Mouse (Mus musculus) cerebellum, postnatal 10 days (tissue): ENCODE measurements around the gene Als2cr12.
"Not testable (repeated sequence)": the region's sequence is repeated elsewhere in the genome, so short reads cannot be mapped to it uniquely, and the experiment has no call there.

Experiments
- DNase-seq, 2 experiments: peaks; one replicate each; pipeline ENCODE4 v3.0.0; 2021; ENCODE audit warnings: mixed read lengths in 2 of 2

Gene Als2cr12

DNA sequence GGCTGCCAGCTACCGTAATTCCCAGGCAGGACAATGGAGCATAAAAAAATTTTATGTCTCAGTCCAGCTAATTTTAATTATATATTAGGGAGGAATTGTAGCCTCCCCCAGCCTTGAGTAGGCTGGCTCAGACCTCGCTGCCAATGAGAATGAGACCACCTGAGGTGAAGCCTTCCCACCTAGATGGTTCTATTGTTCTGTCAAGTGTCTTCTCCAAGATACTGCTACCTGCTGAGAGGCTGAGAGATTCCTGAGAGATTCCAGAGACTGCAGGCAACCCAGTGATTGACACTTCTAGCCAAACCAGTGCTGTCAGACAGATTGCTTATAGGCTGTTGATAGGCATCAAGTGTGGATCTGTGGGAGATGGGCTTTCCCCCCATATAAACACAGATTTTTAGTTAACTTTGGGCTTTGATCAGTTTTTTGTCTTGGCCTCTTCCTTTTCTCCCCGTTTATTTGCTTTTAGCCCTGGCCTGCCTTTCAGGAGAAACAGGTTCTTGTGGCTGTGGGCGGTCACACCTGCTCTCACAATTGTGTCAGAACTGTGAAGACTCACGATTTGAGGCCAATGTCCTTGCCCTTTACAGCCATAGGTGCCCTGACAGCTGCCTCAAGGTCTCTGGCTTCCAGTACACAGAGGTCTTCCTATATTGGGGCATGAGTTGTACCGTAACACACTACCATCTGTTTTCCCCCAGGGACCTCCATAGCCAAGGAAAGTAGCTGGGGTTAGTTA lies 5.6 kb downstream of the Als2cr12 start:
- no peak for DNase-seq

DNA sequence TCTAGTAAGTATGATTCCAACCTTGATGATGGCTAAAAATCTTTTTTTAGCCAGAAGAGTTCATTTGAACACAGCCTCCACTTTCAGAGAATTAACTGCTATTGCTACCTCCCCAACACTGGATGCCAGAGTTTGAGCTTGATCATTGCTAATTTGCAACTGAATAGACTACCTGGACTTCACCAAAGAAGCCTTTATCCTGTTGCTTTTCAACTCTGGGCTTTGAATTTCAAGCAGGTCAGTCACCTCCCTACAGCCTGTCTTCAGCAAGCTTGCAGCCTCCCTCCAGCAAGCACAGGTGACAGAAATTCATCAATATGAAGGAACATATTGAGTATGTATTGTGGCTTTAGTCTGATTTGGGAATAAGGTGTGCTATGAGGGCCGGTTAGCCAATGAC lies 6.4 kb downstream of the Als2cr12 start:
- DNase-seq, result no peak

DNA sequence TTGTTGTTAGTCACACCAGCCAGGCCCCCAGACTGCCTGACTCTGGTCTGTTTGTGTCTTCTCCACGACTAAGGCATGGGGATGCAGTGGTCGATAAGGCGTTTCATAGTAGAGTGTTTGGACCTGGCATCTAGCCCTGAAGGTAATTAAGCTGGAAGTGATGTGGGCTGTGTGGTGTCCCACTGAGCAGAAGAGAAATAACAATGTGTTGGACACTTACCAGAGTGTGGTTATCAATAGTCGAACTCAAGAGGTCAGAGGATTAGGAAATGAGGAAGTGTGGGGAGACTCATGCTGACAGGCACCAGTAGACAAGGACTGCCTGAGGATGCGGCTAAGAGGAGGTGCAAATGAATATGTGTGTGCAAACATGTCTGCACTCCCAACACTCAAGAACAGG lies 17.4 kb downstream of the Als2cr12 start:
- DNase-seq, result not testable (repeated sequence)

DNA sequence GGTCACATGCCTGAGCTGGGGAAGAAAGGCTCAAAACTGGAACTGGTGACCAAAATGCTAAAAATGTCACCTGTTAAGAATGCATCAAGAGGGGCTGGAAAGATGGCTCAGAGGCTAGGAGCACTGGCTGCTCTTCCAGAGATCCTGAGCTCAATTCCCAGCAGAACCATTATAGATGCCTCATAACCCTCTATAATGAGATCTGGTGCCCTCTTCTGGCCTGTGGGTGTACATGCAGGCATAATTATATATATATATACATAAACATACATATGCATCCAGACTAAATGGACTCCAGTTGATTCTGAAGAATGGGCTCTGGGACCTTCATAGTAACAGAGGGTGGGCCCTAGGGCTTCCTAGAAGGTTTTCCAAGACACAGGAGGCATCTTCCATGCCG lies 18.2 kb downstream of the Als2cr12 start:
- peak; percentile 55 for DNase-seq

DNA sequence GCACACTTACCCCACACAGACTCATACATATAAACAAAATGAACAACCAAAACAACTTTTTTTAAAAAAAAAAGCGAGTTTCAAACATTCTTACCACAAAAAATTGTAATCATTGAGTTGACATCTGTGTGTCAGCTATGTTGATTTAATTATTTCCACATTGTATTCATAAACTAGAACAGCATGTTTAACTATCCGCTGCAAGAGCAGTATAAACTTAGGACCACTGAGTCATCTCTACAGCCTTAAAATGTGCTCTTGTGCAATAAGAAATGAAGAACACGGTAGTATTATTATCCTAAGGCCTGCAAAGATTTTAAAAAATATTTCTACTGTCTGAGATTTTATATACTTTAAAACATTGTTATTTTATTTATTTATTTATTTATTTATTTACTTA lies 20.8 kb downstream of the Als2cr12 start:
- DNase-seq, result no peak

DNA sequence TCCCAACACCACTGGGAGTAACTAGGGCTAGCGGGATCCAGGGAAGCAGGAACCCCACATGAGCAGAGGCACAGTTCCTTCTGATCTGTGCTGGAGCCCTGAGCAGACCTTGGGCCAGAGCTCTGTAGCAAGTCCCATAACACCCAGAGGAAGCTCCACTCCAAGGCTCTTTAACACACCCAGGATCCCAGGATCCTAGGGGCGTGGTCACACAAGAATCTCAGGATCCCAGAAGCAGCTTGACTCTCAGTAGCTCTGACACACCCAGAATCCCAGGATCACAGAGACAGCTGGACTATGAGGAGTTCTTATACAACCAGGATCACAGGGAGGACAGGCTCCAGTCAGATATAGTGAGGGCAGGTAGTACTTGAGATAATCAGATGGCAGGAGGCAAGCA lies 23.7 kb downstream of the Als2cr12 start:
- DNase-seq, result no peak

DNA sequence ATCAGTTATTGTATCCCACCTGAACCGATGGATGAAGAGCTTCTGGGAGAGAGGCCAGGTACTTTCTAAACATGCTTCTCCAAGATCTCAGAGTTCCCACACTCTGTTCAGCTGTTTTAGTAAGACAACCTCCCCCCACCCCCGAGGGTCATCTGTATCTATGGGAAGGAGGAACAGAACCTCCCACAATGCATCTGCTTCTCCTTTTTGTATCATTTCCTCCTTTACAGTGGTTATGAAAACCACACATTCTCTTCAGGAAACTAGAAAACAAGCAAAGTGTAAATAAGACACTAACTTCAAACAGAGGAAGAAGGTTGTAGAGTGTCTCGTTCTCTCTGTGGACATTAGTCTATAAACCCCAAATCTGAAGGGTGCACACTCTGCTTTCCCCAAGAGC lies 26.2 kb downstream of the Als2cr12 start:
- DNase-seq, result not testable (repeated sequence)

DNA sequence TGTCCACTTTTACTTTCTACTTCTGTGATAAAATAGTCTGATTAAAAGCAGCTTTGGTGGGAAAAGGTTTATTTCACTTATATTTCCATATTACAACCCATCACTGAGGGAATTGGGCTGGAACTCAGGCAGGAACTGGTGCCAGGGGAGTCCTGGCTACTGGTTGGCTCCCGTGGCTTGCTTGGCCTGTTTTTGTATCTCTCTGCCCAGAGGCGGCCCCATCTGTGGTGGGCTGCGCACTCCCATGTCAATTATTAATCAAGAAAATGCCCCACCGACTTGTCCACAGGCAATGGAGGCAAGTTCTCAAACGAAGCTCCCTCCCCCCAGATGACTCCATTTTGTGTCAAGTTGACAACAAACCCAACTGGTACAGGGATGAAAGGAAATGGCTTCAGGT lies 27.6 kb downstream of the Als2cr12 start:
- peak; percentile 61 to 70 for DNase-seq

DNA sequence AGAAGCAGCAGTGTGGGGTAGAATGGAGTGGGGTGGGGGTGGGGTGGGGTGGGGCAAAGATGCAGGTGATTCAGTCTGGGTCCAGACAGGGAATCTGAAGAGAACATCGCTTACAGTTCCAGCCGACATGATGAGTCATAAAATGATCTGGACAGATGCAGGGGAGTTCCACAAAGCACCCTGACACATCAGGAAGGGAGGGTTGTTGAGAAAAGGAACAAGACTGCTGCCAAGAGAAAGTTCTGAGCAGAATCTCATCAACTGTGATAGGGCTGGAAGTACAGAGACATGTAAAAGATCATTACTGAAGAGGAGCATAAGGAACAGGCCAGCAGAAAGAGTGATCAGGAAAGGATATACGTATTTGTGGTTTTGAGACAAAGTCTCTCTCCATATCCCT lies 32.4 kb downstream of the Als2cr12 start:
- DNase-seq, result not testable (repeated sequence)

DNA sequence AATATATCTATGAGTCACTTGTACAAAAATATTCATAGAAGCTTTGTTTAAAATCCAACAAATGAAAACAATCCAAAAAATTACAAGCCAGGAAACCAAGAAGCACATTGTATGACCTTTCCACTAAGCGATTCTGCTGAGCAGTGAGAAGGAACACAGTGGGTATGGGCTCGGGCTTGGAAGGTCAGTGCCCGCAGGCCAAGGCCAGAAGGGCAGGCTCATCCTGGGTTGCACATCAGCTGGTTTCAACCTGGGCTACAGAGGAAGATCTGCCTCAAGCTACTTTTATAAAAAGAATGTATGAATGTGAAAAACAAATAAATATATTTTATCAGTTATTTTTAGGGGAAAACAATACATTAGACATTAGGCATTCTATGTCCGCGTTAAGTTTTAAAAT lies 33.1 kb downstream of the Als2cr12 start:
- not testable (repeated sequence) for DNase-seq

DNA sequence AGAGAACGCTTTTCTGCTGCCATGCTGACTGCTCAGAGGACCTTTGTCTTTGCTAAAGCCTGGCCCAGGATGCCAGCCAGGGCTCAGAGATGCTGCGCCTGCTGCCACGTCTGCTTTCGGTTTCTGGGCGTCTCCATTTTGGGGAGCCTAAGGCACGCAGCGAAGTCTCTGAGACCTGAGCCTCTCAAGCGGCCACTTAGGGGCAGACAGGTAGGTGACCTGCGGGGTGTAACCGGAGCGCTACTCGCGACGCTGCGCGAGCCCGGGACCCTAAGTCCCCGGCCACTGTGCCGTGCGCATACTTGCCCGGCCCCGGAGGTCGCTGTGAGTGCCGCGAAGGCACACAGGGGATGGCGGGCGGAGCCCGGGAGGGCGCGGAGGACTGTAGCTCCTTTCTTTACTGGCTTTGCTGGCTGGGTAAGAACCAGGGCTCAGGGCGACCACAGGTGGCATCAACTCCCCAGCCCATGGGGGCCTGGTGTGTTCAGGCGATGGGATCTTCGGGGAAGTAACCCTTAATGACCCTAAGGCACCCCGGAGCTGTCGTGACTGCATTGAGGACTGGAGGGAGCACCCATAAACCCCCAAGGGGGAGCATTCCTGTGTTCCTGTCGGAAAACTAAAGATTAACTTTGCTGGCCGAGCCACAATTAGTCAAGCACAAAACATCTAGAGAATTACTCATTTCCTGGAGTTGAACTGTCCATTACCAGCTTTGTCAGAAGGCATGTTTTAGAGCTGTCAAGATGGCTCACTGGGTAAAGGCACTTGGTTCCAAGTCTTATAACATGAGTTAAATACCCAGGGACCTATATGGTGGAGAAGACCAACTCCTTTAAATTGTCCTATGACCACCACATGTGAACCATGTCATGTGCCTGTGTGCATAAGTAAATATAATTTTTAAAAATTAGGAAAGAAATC lies 43.0 kb downstream of the Als2cr12 start:
- peak; percentile 74 to 75 for DNase-seq

DNA sequence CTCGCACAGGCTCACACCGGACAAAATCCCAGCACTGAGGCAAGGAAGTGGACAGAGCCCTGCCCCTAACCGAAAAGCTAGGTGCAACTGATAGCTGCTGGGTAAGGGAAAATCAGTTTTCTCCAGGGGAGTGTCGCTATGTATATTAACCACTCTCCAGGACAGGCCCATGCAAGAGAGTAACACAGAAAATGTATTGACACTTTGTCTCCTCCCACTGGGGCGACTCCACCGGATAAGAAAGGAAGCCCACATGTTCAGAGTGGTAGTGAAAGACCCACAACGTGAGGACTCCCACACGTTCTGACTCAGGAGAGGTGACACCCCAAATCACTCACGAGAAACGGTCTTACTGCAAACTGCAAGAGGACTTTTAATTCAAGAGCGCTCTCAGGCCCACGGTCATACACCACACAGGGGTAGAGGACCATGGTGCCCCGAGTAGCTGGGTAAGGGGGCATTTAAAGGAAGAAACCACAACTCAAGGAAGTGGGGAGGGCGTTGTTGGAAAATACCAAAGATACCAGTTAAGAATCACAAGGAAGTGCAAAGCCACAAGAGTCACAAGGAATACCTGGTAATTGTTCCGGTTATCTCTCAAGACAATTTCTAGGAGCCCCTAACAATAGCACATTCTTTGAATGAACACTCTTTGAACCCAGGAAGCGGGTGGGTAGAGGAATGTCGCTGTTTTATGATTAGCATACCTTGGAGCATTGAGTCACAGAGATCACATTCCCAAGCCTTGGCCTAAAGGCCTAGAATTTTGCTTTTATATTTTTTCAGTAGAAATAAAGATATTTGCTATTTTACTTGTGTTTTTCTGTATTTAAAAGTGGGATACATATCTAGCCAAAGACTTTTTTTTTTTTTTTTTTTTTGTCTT lies 44.0 kb downstream of the Als2cr12 start:
- peak in 1 of 2 experiments; percentile 12 for DNase-seq

DNA sequence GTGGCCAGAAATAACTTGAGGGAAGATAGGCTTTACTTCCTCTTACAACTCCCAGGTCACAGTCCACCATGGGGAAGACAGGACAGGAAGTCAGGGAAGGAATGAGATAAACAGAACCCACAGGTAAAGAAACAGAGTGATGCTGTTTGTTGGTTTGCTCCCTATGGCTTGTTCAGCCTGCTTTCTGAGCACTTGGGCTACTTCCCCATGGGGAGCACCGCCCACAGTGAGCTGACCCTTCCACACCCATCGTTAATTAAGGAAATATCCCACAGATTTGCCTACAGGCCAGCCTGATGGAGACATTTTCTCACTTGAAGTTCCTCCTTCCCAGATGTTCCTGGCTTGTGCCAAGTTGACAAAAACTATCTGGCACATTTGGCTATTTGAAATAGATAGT lies 66.9 kb downstream of the Als2cr12 start:
- not testable (repeated sequence) for DNase-seq

DNA sequence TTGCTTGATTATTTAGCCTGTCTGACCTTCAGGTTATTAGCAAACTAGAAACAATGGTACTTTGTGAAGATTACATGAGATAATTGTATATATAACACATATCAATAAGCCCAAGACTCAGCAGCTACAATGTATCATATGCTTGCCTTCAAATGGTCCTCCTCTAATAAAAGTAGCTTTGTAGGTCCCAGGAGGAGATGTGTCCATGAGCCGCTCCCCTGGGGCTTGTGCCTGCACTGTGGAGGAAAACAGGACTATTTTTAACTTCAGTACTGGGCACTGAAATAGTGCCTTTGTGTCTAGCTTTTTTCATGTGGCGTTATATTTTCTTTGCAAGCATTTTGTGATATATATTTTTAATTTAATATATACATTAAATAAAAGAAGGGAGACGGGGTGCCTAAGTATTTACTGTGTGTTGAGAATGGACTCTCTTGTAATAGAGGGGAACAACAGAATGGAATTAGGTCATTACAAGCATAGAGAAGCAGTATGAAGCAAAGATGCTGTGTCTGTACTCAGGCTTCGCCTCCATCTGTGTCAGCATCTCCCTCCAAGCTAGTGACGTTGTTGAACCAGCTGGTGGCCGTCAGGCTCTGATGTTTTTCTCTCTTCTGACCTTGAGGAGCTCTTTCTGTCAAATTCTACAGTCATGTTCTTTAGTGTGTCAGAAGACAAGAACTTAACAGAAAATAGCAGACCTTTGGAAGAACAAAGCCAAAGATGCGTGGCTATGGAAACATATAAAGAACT lies 73.6 kb downstream of the Als2cr12 start:
- peak; percentile 38 to 40 for DNase-seq

DNA sequence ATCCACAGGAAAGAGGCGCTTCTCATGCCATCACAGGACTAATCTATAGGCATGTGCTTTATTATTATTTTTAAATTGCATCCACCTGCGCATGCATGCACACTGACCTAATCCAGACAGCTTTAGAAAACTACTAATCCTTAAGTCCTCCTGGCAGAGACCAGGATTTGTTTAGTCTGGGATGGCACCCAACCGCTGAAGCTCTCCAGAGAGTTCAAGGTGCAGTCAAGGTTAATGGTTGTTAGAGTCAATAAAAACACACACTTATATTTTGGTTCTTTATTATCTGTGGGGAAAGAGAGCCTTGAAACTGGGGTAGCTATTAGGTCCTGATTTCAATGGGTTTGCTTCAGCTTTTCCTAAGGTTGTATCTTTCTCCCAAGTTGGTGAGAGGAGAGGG lies 74.5 kb downstream of the Als2cr12 start:
- DNase-seq, result no peak

DNA sequence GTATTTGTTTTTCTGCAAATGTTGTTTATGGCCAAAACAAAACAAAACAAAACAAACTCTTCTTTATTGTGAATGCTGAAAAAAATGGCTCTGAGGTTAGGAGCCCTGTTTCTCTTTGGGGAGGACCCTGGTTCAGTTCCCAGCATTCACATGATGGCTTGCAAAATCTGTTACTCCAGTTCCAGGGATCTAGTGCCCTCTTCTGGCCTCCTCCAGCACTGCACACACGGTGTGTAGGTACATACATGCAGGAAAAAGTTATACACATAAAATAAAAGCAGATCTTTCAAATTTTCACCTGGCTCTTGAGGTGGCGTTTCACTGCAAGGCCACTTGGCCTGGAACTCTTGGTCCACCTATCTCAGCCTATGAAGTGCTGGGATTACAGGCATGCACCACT lies 77.0 kb downstream of the Als2cr12 start:
- DNase-seq, result peak; percentile 20 to 30

DNA sequence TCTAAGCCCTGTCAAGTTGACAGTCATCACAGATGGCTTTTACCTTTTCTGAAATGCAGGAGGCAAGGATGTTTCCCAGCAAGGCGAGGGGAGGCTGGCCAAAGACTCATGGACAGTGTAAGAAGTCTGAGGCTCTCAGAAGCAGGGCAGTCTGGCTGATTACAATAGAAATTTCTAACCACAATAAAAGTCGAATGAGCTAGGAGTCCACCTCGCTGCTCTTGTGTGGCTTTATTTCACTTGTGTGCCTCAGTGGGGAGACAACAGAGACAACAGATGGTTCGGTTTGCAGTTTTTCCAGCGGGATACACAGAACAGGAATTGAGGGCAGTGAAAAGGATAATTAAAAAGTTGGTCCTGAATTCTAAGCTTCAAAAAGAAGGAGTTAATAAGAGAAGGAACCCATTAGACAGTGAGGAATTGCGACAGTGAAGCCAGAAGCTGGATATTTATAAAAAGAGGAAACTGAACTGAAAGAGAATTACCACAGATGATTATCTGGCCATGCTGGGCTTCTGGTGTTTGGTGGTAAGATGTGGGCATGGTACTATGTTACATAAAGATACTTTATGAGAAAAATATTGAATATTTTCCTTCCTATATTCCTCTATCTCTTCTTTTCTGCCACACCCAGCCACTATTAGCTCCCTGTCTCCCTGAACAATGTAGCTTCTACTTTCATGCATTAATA lies 77.7 kb downstream of the Als2cr12 start:
- DNase-seq, result no peak

DNA sequence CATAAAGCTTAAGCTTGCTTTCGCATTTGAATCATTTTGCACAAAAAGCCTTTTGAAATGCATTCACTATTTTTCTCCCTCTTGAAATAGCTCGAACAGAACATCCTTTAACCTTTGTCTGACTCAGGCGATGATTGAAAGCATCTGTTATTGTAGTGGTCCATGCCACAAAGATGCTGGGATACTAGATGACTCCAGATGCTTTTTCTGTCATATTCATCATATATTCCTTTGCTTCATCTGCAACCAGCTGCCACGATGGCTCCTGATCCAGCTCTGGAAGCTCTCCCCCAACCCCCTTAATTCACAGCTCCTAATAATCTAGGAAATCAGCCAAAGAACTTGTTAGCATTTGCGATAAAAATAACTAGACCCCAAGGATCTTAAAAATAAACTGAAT lies 78.7 kb downstream of the Als2cr12 start:
- no peak for DNase-seq

DNA sequence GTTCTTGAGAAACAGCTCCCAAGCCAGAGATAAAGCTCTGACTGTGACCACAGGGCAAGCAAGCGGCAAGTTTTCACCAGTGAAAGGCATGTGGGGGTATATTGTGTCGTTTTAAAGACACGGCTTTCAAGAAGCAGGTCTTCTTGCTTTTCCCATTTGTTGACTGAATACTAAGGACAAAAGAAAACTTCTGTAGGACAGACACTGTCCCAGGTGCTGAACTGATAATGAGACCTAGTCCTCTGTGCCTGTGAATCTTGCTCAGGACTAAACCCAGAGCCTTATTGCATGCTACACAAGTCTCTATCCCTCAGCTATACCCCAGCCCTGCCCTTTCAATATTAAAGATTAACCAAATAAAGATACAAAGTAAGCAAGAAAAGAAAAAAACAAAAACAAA lies 79.6 kb downstream of the Als2cr12 start:
- no peak for DNase-seq

DNA sequence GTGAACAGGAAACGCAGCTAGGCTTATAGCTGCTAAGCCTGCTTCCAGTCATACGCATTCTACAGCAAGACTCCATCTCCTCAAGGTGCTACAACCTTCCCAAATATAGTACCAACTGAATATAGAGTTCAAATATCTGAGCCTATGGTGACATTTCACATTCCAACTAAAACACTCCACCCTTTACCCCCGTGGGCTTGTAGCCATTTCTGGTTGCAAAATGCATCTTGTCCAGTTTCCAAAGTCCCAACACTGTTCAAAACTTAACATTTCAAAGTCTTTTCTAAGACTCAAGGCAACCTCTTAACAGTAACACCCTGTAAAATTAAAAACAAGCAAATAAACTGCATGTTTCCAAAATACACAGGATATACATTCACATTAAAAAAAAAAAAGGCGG lies 80.6 kb downstream of the Als2cr12 start:
- no peak for DNase-seq

DNA sequence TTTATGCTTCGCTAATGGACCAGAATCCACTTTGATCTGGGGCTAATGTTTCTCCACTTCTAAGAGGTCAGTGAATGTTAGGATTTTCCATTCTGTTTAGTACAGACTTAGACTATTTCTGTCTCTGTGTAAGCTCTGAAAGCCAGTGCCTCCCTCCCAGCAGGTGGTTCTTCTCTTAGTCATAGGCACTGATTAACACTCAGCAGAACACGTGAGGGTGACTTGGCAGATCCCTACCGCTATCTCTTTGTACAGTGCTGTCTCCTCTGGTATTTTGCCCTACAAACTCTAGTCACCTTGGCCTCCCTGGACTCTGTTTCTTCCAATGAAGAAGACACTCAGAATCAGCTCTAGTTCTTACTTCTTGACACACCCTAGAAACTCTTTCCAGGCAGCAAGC lies 81.4 kb downstream of the Als2cr12 start:
- no peak for DNase-seq

DNA sequence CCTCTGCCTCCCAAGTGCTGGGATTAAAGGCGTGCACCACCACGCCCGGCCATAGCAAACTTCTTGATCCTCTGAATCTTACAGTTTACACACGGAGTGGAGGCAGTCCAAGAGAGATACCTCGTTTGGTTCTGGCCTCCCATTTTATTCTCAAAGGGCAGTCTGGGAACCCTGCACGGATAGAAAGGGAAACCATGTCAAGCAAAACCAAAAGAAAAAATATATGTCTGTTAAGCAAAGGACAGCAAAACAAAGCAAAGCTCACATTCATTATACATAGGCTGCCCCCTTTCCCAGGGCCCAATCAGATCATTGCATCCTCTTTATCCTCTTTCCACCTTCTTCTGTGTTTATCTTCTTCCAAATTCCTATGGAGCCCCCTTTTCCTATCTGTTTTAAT lies 82.0 kb downstream of the Als2cr12 start:
- peak in 1 of 2 experiments; percentile 29 for DNase-seq
